Mouse (Mus musculus) liver, postnatal 0 days (tissue): Measurements from ENCODE around the gene Slc4a1ap.

Experiments
- CTCF ChIP-seq: sonication (generic); IDR thresholded peaks from 2 replicates; pipeline ENCODE4 v1.5.1; 2016; ENCODE audit warnings: antibody characterized with exemption, low read depth
- EP300 ChIP-seq: IDR thresholded peaks from 2 replicates; pipeline ENCODE4 v1.6.1; 2016; ENCODE audit warnings: antibody characterized with exemption, low read depth, mild to moderate bottlenecking

DNA sequence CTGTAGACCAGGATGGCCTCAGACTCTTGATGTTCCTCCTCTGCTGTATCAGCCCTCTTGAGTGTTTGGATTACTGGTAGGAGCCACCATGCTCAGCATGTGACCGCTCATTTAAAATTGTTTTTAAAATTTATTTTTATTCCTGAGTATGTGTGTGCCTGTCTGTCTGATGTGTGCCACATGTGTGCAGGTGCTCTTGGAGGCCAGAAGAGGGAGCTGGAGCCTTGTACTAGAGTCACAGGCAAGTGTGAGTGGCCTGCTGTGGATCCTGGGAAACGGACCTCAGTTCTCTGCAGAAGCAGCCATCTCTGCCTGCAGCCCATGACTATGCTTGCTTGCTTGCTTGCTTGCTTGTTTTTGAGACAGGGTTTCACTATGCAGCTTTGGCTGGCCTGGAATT is 72.4 kb downstream of the Slc4a1ap start:
- TF ChIP-seq EP300 (no peak), CTCF (peak; percentile 54)
